Mouse (Mus musculus) embryo, embryonic 11 days (tissue): ENCODE data around the gene Zcchc13.

Source experiments
- DNase-seq: peaks from one replicate; pipeline ENCODE4 v3.0.0-alpha.2; 2015

Gene Zcchc13

GRCm38 (mm10) chrX:103630303-103630702 is at the start of gene Zcchc13:
Gene Zcchc13 (plus strand): TSS chrX:103630586.
- DNase-seq: no peak

GRCm38 (mm10) chrX:103584262-103584661 is 46.1 kb upstream of the Zcchc13 start:
- no peak for DNase-seq

GRCm38 (mm10) chrX:103592056-103592455 is 38.3 kb upstream of the Zcchc13 start:
- DNase-seq: no peak

- DNase-seq: no peak
Measured at GRCm38 (mm10) chrX:103602553-103602952, 27.8 kb upstream of the Zcchc13 start.

- DNase-seq: no peak
Measured at GRCm38 (mm10) chrX:103604211-103604610, 26.2 kb upstream of the Zcchc13 start.

- DNase-seq: no peak
Measured at GRCm38 (mm10) chrX:103605473-103605872, 24.9 kb upstream of the Zcchc13 start.

GRCm38 (mm10) chrX:103610401-103610800 is 20.0 kb upstream of the Zcchc13 start:
- DNase-seq: peak; percentile 5

GRCm38 (mm10) chrX:103611462-103611861 is 18.9 kb upstream of the Zcchc13 start:
- no peak for DNase-seq

GRCm38 (mm10) chrX:103614700-103615233 is 15.6 kb upstream of the Zcchc13 start:
- no peak for DNase-seq

GRCm38 (mm10) chrX:103615453-103615852 is 14.9 kb upstream of the Zcchc13 start:
- DNase-seq: no peak

GRCm38 (mm10) chrX:103616162-103616535 is 14.2 kb upstream of the Zcchc13 start:
- DNase-seq: peak; percentile 44

GRCm38 (mm10) chrX:103616536-103617404 is 13.6 kb upstream of the Zcchc13 start:
- DNase-seq: peak; percentile 92

GRCm38 (mm10) chrX:103617405-103618095 is 12.8 kb upstream of the Zcchc13 start:
- peak; percentile 4 for DNase-seq

- DNase-seq: peak; percentile 5
Measured at GRCm38 (mm10) chrX:103621799-103622198, 8.6 kb upstream of the Zcchc13 start.

GRCm38 (mm10) chrX:103622260-103622934 is 8.0 kb upstream of the Zcchc13 start:
- DNase-seq: peak; percentile 96

GRCm38 (mm10) chrX:103622935-103623280 is 7.5 kb upstream of the Zcchc13 start:
- peak; percentile 36 for DNase-seq

GRCm38 (mm10) chrX:103623411-103623845 is 7.0 kb upstream of the Zcchc13 start:
- peak; percentile 71 for DNase-seq

GRCm38 (mm10) chrX:103624426-103625168 is 5.8 kb upstream of the Zcchc13 start:
- DNase-seq: peak; percentile 50

GRCm38 (mm10) chrX:103628890-103629289 is 1.5 kb upstream of the Zcchc13 start:
- no peak for DNase-seq

GRCm38 (mm10) chrX:103633895-103634294 is 3.5 kb downstream of the Zcchc13 start:
- DNase-seq: no peak

GRCm38 (mm10) chrX:103636021-103636420 is 5.6 kb downstream of the Zcchc13 start:
- DNase-seq: no peak

- DNase-seq: no peak
Measured at GRCm38 (mm10) chrX:103638566-103638965, 8.2 kb downstream of the Zcchc13 start.
